Mouse (Mus musculus) A20 (cell line): Measurements from ENCODE around the gene C2.
A peak's percentile ranks its signal among the peaks of the same experiment; 100 is the strongest.

Source experiments
- DNase-seq: peaks from one replicate; pipeline ENCODE4 v3.0.0-alpha.2; 2011; ENCODE audit warnings: low read depth, low spot score

The C2 gene

GRCm38 (mm10) chr17:34881683-34882310 lies 16.3 kb downstream of the C2 start, which contains the start of gene Gm20547:
Gene Gm20547 (minus strand): TSS chr17:34882042.
- DNase-seq: no peak

GRCm38 (mm10) chr17:34881166-34881565 lies 16.9 kb downstream of the C2 start:
- no peak for DNase-seq

- DNase-seq: peak; percentile 32
Observed at GRCm38 (mm10) chr17:34879336-34879879, 18.7 kb downstream of the C2 start, which contains the start of gene Zbtb12. Gene Zbtb12 (plus strand): TSS chr17:34879483.

DNA sequence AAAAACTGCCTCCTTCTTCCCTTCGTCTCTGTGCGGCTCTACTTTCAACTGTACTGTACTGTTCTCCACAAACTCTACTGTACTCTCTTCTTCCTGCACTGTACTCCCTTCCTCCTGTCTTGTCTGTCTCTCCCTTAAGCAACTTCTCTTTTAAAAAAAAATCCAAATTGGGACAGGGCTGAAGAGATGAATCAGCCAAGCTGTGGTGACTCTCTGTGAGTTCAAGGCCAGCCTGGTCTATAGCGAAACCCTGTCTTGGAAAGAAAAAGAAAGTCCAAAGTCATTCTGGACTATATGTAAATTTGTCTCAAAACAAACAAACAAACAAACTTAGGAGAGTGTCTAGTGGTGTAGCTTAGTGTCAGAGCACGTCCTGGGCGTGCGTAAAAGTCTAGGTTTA lies 23.7 kb downstream of the C2 start:
- DNase-seq: no peak

- no peak for DNase-seq
Observed at GRCm38 (mm10) chr17:34865981-34866380, 32.1 kb downstream of the C2 start.

- DNase-seq: no peak
Observed at GRCm38 (mm10) chr17:34862416-34863081, 35.5 kb downstream of the C2 start, which contains the start of gene Cfb. Gene Cfb (minus strand): TSS chr17:34862518.

- DNase-seq: no peak
Observed at GRCm38 (mm10) chr17:34861704-34862415, 36.2 kb downstream of the C2 start.

DNA sequence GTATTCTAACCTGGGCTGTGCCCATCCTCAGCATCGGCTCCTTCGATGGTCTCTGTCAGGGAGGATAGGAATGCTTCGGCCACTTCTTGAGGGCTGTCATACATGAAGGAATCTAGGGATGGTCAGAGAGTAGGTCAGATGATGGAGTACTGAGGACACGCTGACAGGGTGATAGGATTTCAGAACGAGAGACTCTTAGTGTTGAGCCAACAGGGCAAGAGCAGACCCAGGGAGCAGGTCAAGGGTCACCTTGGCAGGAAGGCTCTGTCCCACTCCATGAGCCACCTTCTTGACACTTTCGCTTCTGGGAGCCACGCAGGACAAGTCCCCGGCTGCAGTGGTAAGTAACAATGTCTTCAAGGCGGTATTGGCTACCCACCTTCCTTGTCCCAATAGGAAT lies 37.6 kb downstream of the C2 start:
- DNase-seq: no peak

DNA sequence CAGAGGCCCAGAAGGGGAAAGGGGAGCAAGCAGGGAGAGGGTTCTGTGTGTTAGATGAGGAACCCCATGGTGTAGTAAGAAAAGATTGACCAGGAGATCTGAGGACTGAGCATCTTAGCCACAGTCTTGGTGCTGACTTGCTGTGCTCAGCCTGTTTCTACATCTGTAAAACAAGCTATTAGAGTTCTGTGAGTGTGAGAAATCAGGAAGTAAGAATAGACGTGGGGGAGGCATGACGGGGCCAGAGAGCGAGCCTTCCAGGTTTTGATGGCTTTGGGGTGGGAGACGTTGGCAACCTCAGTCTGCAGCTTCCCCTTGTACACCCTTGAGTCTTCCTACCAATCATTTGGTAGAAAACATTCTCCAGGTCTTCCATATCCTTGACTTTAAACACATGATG lies 39.4 kb downstream of the C2 start:
- no peak for DNase-seq

- peak; percentile 57 for DNase-seq
Observed at GRCm38 (mm10) chr17:34855825-34856224, 42.2 kb downstream of the C2 start.

GRCm38 (mm10) chr17:34854761-34855160 lies 43.3 kb downstream of the C2 start:
- no peak for DNase-seq

DNA sequence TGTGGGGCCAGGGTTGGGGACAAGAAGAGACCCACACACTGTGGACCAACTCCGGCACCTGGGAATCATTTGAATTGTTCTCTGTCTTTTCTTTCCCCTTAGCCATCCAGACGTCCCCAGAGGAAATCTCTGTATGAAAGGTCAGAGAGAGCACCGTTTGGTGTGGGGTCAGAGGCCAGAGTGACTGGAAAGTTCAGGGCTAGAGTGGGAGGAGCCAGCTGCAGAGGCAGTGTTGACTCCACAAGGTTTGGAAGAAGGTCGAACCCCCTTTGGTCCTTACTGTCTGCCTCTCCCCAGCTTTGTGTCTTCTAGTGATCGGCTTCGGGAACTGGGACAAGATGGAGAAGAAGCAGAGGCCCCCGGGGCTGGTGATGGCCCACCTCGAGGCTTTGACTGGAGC lies 44.6 kb downstream of the C2 start:
- no peak for DNase-seq

- DNase-seq: peak; percentile 61
Observed at GRCm38 (mm10) chr17:34850517-34851125, 47.4 kb downstream of the C2 start.

DNA sequence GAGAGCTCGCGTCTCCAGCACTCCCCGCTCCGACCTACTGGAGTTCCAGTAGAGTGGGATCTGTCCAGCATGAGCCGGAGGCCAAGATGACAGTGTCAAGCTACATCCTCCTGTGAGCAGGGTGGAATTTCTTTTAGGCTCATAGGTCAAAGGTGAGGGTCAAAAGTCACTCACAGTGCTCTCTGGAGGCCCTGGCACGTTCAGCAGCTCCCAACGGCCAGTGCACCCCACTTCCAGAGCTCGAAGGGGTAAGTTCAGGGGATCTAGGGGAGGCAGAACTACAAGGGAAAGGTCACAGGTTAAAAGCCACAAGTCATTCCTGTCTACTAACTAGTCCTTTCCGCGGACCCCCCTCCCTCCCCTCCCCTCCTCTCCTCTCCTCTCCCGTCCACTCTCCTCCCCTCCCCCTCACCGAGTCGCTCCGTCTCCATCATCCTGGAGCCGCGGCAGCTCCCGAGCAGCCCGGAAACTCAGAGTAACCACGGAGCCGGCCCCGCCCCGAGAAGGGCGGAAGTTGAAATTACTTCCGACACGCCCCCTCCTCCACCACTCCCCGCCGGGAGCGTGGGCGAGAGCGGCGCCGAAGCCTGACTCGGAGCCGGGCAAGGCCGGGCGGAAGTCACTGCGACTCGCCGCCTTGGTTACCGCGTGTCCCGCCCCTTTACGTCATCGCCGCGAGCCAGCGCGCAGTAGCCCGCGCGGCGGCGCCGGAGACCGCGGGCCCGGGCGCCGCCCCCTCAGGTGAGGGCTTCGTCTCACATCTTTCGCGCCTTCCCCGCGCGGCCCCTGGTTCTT lies 48.1 kb downstream of the C2 start, which contains the start of the genes Skiv2l and Nelfe:
Skiv2l (minus strand) TSS at position 489 of the 795 bp plus-strand sequence.
Nelfe (plus strand) TSS at position 670 of the 795 bp plus-strand sequence.
- peak; percentile 99 for DNase-seq

- no peak for DNase-seq
Observed at GRCm38 (mm10) chr17:34847615-34848014, 50.5 kb downstream of the C2 start.

GRCm38 (mm10) chr17:34847192-34847591 lies 50.9 kb downstream of the C2 start:
- no peak for DNase-seq

GRCm38 (mm10) chr17:34844884-34845283 lies 53.2 kb downstream of the C2 start:
- no peak for DNase-seq

DNA sequence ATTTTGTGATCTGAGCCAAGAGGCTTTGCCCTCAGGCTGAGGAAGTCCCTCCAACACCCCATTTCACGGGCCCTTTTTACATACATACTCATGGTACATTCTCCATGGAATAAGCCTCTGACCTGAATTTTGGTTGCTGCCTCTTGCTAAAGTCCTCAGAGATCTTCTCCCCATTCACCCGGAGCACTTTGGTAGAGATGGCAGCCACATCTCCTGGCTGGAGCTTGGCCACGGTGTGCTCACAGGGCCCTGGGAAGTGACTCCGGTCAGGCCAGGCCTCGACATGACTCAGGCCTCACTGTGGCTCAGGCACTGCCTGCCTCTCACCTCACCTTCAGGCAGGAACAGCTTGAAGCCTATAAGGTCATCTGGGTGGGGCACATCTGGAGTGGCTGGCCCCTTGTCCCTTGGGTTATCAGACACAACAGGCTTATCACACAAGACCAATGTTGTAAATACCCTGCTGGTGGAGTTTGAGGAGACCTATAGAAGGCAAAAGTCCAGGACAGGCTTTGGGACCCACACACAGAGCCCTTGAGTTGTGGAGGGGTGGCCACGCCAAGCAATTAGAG lies 57.2 kb downstream of the C2 start:
- no peak for DNase-seq

DNA sequence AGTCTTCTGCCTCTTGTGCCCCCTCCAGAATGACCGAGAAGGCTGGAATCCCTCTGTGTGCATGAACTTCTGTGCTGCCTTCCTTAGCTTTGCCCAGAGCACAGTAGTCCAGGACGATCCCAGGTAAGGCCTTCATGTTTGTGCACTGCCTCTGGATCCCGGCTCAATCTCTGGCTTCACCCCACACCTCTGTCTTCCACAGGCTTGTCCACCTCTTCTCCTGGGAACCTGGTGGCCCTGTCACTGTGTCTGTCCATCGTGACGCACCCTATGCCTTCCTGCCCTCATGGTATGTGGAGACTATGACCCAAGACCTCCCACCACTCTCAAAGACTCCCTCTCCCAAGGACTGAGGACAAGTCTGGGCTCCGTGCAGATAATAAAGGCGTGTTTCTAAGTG lies 59.3 kb downstream of the C2 start:
- no peak for DNase-seq
